Mouse (Mus musculus): ENCODE results near the gene Dhx9.
"Not testable (repeated sequence)": the region's sequence is repeated elsewhere in the genome, so short reads cannot be mapped to it uniquely, and the experiment has no call there.

Dhx9 gene

GRCm38 (mm10) chr1:153424271-153424670, 63.2 kb downstream of the Dhx9 start:
- DNase-seq (ENCODE audit: low read depth, low spot score): peak; percentile 74

DNA sequence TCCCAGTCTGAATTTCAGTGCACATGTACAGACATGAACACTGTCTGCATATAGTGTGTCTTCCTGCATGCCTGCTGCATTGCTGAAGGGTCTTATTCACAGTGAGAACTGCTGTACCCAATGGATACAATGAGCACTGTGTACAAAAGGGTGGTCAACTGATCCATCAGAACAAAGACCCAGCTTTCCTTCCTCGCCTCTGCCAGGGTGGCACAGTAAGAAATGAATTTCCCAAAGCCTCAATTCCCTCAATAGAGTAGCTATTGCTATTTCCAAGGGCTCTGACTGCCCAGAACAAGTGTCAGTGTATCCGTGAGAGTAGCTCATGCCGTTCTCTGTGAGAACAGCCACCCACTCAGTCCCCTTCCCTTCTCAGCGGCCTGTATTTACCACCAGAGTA, 69.7 kb downstream of the Dhx9 start:
- DNase-seq (ENCODE audit: low read depth, low spot score): not testable (repeated sequence)

DNA sequence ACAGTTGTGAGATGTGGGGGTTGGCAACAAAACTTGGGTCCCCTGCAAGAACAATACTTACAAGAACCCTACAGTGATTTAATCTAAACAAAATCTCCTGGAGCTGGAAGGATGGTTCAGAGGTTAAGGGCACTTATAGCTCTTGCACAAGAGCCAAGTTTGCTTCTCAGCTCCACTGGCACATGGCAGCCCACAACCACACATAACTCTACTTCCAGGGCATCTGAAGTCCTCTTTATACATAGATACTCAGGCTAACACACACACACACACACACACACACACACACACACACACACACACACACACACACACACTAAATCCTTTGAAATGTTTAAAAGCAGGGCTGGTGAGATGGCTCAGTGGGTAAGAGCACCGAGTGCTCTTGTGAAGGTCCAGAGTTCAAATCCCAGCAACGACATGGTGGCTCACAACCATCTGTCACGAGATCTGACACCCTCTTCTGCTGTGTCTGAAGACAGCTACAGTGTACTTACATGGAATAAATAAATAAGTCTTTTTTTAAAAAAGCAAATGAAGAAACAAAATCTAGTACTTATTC, 71.1 kb downstream of the Dhx9 start:
- DNase-seq (ENCODE audit: low read depth, low spot score): not testable (repeated sequence)

DNA sequence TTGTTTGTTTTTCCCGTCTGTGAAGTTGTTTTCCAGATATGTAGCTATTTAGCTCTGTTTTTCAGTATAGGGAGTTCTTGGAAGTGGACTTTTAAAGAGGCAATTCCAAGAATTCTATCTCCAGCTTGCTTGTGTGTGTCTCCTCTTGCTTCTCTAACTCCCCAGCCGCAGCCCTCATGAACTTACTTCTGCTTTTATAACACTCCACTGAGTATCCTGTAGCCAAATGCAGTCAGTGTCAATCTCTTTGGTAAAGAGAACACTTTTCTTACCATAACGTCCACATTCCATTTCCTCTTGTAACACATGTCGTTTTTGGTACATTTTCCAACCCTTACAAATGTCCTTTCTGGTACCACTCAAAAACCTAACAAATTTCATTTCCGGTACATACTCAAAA, 71.7 kb downstream of the Dhx9 start:
- not testable (repeated sequence) for DNase-seq (ENCODE audit: low read depth, low spot score)

DNA sequence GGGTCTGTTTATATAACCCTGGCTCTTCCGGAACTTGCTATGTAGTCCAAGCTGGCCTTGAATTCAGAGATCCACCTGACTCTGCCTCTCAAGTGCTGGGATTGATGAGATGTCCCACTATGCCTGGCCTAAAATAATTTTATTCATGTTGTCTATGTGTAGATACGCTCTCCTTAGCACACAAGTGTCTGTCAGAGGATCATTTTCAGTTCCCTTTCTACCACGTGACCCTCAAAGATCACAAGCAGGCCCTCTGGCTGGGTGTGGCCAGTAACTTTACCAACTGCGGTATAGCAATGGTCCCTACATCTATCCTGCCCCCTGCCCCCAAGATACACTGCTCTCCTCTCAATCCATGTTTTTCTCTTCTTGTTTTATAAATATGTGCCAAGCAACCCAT, 72.5 kb downstream of the Dhx9 start:
- peak; percentile 27 for DNase-seq (ENCODE audit: low read depth, low spot score)

DNA sequence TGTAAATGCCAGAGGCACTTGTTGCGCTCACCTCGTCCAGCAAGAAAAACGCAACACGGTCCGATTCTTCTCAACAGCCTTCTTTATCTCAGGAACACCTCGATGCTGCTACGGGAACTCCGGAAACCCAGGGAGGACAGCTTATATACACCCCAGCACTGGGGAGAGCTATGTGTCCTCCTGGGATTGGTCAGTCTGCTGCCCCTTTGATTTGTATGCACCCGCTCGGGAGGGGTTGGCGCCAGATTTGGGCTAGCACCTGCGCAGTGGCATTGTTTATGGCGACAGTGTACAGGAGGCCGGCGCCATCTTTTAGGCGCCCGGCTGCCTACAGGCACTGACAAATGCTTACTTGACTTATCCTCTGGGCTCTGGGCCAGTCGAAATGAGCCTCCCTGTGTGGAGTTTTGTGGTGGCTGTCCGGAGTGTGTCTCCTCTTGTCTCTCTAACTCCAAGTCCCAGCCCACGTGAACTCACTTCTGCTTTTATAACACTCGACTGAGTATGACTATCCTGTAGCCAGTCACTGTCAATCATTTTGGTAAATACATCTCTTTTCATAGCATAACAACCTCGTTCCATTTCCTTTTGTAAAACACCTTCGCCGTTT, 73.2 kb downstream of the Dhx9 start:
- peak; percentile 90 for DNase-seq (ENCODE audit: low read depth, low spot score)

- not testable (repeated sequence) for DNase-seq (ENCODE audit: low read depth, low spot score)
Measured at GRCm38 (mm10) chr1:153413397-153414020, 74.0 kb downstream of the Dhx9 start.

DNA sequence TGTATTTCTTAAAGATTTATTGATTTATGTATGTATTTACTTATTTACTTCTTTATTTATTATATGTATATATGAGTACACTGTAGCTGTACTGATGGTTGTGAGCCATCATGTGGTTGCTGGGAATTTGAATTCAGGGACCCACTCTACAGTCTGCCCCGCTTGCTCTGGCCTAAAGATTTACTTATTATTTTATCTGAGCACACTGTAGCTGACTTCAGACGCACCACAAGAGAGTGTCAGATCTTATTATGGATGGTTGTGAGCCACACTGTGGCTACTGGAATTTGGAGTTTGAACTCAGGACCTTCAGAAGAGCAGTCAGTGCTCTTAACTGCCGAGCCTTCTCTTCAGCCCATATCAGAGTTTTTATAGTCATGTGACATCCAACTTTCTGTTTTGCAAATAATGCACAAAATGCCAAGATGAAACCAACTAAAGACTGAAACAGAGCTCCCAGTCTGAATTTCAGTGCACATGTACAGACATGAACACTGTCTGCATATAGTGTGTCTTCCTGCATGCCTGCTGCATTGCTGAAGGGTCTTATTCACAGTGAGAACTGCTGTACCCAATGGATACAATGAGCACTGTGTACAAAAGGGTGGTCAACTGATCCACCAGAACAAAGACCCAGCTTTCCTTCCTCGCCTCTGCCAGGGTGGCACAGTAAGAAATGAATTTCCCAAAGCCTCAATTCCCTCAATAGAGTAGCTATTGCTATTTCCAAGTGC, 74.6 kb downstream of the Dhx9 start:
- not testable (repeated sequence) for DNase-seq (ENCODE audit: low read depth, low spot score)

DNA sequence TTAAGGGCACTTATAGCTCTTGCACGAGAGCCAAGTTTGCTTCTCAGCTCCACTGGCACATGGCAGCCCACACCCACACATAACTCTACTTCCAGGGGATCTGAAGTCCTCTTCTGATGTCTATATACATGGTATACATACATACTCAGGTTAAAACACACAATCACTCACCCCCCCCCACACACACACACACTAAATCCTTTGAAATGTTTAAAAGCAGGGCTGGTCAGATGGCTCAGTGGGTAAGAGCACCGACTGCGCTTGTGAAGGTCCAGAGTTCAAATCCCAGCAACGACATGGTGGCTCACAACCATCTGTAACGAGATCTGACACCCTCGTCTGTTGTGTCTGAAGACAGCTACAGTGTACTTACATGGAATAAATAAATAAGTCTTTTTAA, 75.7 kb downstream of the Dhx9 start:
- DNase-seq (ENCODE audit: low read depth, low spot score): no peak

GRCm38 (mm10) chr1:153410915-153411314, 76.5 kb downstream of the Dhx9 start:
- DNase-seq (ENCODE audit: low read depth, low spot score): not testable (repeated sequence)

- DNase-seq (ENCODE audit: low read depth, low spot score): not testable (repeated sequence)
Measured at GRCm38 (mm10) chr1:153408296-153408695, 79.2 kb downstream of the Dhx9 start.

GRCm38 (mm10) chr1:153407641-153408040, 79.8 kb downstream of the Dhx9 start:
- peak; percentile 50 for DNase-seq (ENCODE audit: low read depth, low spot score)
